Mouse (Mus musculus) Muller cell, postnatal 12 days (primary cell): ENCODE results near the gene B3gat2.

Source experiments
- DNase-seq: peaks from one replicate; pipeline ENCODE4 v3.0.0-alpha.2; 2015; ENCODE audit errors: inconsistent ontology term

B3gat2 gene

DNA sequence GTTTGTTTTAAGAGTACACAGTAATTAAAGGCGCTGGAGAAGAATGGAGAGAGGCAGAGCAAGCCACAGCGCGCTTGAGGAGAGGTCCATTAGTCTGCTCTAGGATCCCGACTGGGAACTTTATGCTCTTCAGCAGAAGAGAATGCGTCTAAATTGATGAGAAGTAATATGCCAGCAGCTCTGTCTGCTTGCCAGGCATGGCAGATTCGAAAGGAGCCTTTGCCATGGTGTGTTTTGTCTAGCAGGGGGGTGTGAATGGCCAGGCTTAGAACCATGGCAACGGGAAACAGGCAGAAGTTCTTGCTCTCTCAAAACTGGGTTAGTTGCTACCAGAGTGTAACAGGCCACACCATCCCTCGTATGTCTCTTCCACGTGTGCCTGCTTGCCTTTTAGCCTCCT lies 73.3 kb downstream of the B3gat2 start:
- DNase-seq: peak; percentile 15

GRCm38 (mm10) chr1:23836630-23837029 lies 75.1 kb downstream of the B3gat2 start:
- no peak for DNase-seq

GRCm38 (mm10) chr1:23840924-23841323 lies 79.4 kb downstream of the B3gat2 start:
- no peak for DNase-seq

GRCm38 (mm10) chr1:23842629-23843028 lies 81.1 kb downstream of the B3gat2 start:
- DNase-seq: no peak

DNA sequence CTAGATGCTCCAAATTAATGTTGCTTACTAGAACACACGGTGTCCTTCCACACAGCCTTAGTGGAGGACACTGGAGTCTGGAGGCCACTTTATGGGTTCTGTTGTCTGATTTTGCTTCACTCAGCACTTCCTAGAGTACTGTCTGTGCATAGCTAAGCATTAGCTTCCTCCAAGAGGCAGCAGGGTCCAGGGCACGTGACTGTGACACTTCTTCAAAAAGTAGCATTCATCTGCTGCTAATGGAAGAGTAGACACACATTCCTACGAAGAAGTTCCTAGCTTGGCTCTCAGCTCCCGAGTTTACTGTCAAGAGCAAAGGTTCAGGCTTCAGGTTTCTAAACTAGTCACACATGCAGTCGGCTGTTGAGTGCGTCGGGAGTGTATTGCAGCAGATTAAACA lies 82.2 kb downstream of the B3gat2 start:
- no peak for DNase-seq

- DNase-seq: no peak
These were observed 83.5 kb downstream of the B3gat2 start for GRCm38 (mm10) chr1:23845007-23845406.

DNA sequence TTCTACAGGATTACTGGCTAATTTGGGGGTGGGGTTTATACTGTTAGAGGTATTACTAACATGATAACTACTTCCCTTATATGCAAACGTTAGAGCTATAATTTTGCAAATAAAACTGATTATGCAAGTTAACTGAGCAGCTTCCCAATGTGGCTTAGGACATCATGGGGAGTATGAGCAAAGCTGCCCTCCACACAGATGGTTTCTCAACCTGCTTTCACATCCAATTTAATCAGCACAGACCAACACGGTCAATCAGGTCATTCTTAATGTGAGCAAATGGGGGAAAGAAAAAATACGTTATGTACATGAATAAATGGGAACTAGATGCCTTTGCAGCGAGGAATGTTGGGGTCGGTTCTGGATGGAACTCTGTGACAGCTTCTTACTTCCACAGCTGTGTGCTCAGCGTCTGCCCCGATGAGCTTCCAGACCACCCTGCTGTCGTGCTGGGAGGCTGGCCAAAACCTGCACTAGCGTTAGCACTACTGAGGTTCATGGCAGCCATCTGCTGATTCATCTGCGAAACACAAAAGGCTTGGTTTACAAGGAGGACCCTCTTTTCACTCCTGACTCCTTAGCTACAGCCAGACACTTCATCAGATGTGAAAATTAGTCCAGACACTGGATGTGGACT lies 84.6 kb downstream of the B3gat2 start:
- peak; percentile 80 for DNase-seq

- no peak for DNase-seq
These were observed 94.1 kb downstream of the B3gat2 start for GRCm38 (mm10) chr1:23855623-23856022.

DNA sequence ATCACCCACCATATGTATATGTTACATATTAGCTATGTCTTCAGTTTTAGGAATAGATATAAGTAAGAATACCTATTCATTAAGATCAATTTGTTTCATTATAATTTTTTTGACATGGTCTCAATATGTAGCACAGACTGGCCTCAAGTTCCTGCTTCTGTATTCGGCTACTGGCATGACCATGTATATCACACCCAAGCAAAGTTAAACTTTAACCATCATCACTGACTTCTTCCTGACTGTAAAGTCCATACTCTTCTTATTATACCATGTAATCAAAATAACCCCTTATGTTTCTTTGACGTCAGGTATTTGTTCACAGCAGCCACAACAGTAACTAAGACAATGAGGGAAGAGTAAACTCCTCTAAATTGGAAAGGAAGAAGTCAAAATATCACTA lies 99.4 kb downstream of the B3gat2 start:
- no peak for DNase-seq

- no peak for DNase-seq
These were observed 104.0 kb downstream of the B3gat2 start for GRCm38 (mm10) chr1:23865566-23865965.

DNA sequence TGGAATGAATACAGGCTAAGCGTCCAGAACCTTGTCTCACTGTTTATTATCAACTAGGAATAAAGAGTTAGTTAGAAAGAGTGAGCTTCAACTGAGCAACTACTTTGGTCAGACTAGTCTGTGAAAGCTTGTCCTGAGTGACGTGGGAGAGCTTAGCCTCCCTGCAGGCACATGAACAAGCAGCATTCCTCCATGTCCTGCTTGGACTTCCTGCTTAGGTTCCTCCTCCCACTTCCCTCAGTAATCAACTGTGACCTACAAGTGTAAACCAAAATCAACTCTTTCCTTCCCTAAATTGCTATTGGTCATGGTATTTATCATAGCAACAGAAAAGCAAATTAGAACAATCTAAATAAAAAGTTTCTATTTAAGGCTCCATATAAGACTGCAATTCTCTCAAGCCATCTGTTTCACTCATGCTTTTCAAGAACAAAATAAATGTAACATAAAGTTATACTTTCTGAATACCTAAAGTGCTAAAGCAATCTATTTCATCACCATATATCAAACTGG lies 105.9 kb downstream of the B3gat2 start:
- peak; percentile 4 for DNase-seq

DNA sequence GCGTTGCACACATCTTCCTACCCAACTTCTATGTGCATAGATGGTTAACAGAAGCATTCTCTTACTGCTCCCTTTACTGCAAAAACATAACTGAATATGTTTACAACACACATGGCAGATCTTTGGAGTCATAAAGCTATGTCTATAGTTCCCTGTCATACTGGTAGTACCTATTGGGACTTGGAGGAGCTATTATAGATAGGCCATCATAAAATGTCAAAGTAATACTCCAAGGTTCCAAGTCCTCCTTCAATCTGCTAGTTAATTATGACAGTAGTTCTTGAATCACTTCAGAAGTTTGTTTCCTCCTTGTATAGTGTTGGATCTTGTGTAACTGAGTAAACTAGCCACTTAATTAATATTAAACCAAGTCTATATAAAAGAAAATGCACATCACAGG lies 110.6 kb downstream of the B3gat2 start:
- no peak for DNase-seq

DNA sequence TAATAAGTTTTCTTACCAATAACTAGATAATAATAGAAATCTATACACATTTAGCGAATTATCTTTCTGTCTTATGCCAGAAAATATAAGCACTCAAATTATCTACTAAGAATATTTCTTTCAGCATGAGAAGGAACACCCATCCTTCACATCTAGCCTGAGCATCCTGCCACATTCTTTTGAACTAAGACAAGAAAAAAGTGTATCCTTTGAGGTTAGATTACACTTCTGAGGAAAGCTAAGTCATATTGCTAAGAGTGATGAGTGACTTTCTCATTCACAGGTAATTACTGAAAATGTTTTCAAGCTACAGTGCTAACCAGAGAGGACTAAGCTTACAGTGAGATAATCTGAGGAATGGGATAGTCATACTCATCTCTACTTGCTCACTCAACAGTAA lies 121.1 kb downstream of the B3gat2 start:
- DNase-seq: no peak

- no peak for DNase-seq
These were observed 122.6 kb downstream of the B3gat2 start for GRCm38 (mm10) chr1:23884087-23884668.

DNA sequence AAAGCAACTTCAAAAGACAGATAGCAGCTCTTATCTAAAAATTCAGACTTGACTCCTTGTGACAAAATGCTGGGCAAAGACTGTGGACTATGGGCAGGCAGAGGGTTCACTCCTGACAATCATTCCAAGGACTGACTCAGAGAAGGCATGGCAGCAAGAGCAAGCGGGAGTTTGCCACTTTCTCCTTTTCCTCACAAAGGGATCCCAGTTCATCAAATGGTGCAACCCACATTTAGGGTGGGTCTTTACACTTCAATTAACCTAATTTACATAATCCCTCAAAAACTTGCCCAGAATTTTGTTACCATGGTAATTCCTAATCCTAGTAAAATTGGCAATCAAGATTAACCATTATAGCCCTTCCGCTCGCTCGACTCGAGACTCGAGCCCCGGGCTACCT lies 123.4 kb downstream of the B3gat2 start:
- peak; percentile 34 for DNase-seq

DNA sequence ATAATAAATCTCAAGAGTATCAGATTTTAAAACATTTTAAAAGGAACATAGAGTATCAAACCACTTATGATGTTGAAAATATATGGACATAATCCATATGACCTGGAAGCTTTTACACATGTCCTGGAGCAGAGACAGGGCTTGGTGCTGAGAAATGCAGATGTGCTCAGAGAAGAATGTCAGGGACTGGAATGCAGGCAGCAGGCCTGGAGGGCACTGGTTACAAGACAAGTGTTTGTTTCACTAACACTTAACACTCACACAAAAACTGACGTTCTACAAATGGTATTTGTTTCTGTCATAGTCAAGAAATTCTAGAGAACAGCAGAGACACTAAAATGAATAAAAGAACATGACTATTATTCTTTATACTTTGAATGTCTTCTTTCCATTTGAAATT lies 130.5 kb downstream of the B3gat2 start:
- DNase-seq: peak; percentile 17
